In the genomic region with DNA sequence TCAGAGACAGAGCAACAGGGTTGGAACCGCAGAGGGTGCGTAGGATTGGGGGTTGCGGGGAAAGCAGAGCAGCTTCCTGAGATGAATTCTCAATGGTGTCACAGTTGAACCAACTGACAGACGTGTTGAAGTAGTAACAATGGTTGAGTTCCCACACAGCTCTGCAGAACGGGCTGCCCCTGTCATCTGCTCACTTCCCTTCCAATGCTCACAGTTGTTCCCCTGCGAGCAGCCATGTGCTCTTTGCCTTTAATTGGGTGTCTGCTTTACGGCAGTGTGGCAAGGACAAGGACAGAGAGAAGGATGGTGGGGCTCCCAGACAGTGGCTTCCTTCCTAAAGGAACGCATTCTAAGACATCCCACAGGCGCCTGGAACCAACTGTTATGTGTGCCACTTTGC, we compare ENCODE assay signal across 16 mouse cellular contexts. TPM values are rescaled to one million over a fixed set of nuclear protein-coding genes. Genes with fewer than 3 reads are reported as not detected.
DNase-seq lines count a peak whose midpoint lies in the region; ATAC-seq and TF ChIP-seq lines count a peak whose summit lies in the region.
"Had no signal": no experiment of that assay in that cellular context is flagged by ENCODE, and none has a peak within 500 bp of the region (broad histone marks: within the 10 kb centered on the region; RNA-seq: fewer than 3 reads in every experiment).

No protein-coding gene starts in this region.

- no peak overlapping the region for H3K27ac ChIP-seq in hindbrain, embryonic 12.5 days
- H3K27ac ChIP-seq in hindbrain, embryonic 13.5 days = no peak overlapping the region
- H3K27ac ChIP-seq in bone marrow macrophage, adult 2 months (ENCODE audit: insufficient read depth, low read depth, low read length) = no peak overlapping the region
- H3K27ac ChIP-seq in forebrain, embryonic 16.5 days (ENCODE audit: low read length) = no peak overlapping the region
- H3K27ac ChIP-seq: liver, embryonic 15.5 days; macrophage; neural tube, embryonic 13.5 days had no signal

- 0 out of 2 replicates have a peak, but pooled peaks cover 3% of the 10 kb centered on the region for H3K4me1 ChIP-seq in hindbrain, embryonic 12.5 days
- peaks cover 10% of the 10 kb centered on the region; the same call in 1 of the 2 replicates for H3K4me1 ChIP-seq in hindbrain, embryonic 13.5 days (replicated peaks)
- peaks cover 6% of the 10 kb centered on the region; the same call in 1 of the 2 replicates for H3K4me1 ChIP-seq in bone marrow macrophage, adult 2 months (ENCODE audit: control insufficient read depth, insufficient read depth, low read length)
- peaks cover 11% of the 10 kb centered on the region for H3K4me1 ChIP-seq in forebrain, embryonic 16.5 days (replicated peaks; ENCODE audit: control insufficient read depth, insufficient read depth, low read length)
- H3K4me1 ChIP-seq: liver, embryonic 15.5 days had no signal

- H3K9ac ChIP-seq in hindbrain, embryonic 12.5 days = no peak overlapping the region
- H3K9ac ChIP-seq in hindbrain, embryonic 13.5 days = no peak overlapping the region
- H3K9ac ChIP-seq in forebrain, embryonic 16.5 days (replicated peaks; ENCODE audit: low read depth, low read length) = no peak overlapping the region
- H3K9ac ChIP-seq: liver, embryonic 15.5 days; neural tube, embryonic 13.5 days had no signal

- H3K4me2 ChIP-seq in hindbrain, embryonic 12.5 days (replicated peaks) = no peak overlapping the region
- H3K4me2 ChIP-seq in hindbrain, embryonic 13.5 days = no peak overlapping the region
- H3K4me2 ChIP-seq in forebrain, embryonic 16.5 days (ENCODE audit: low read length) = peak overlapping the region; percentile 11; the same call in 1 of the 2 replicates
- H3K4me2 ChIP-seq: liver, embryonic 15.5 days; neural tube, embryonic 13.5 days had no signal

- no peaks in the 10 kb centered on the region for H3K27me3 ChIP-seq in hindbrain, embryonic 12.5 days
- no peaks in the 10 kb centered on the region for H3K27me3 ChIP-seq in hindbrain, embryonic 13.5 days
- H3K27me3 ChIP-seq in forebrain, embryonic 16.5 days (replicated peaks; ENCODE audit: control insufficient read depth, insufficient read depth, low read length) = no peaks in the 10 kb centered on the region
- H3K27me3 ChIP-seq: liver, embryonic 15.5 days; neural tube, embryonic 13.5 days; Patski had no signal

- 51% methylated on average over 9 of the region's 9 CpGs for WGBS in hindbrain, embryonic 12.5 days
- 52% methylated on average over 9 of the region's 9 CpGs for WGBS in hindbrain, embryonic 13.5 days
- 26% methylated on average over 9 of the region's 9 CpGs for WGBS in forebrain, embryonic 16.5 days

- no peak for TF ChIP-seq POLR2A in bone marrow macrophage, adult 2 months (IDR thresholded peaks at IDR 0.05; ENCODE audit: borderline replicate concordance, low read depth, low read length)

- H3K4me3 ChIP-seq in hindbrain, embryonic 12.5 days = no peak overlapping the region
- no peak overlapping the region for H3K4me3 ChIP-seq in hindbrain, embryonic 13.5 days
- peak overlapping the region; percentile 9; the same call in 1 of the 2 replicates for H3K4me3 ChIP-seq in bone marrow macrophage, adult 2 months (ENCODE audit: insufficient read depth, low read length)
- no peak overlapping the region for H3K4me3 ChIP-seq in forebrain, embryonic 16.5 days (replicated peaks; ENCODE audit: low read length)
- H3K4me3 ChIP-seq: liver, embryonic 15.5 days; neural tube, embryonic 13.5 days had no signal

- H3K36me3 ChIP-seq in hindbrain, embryonic 12.5 days = no peaks in the 10 kb centered on the region
- no peaks in the 10 kb centered on the region for H3K36me3 ChIP-seq in hindbrain, embryonic 13.5 days
- H3K36me3 ChIP-seq in forebrain, embryonic 16.5 days (ENCODE audit: control insufficient read depth, insufficient read depth) = no peaks in the 10 kb centered on the region
- H3K36me3 ChIP-seq: liver, embryonic 15.5 days; neural tube, embryonic 13.5 days had no signal

- H3K9me3 ChIP-seq in hindbrain, embryonic 12.5 days (replicated peaks) = no peaks in the 10 kb centered on the region
- no peaks in the 10 kb centered on the region for H3K9me3 ChIP-seq in hindbrain, embryonic 13.5 days
- H3K9me3 ChIP-seq in forebrain, embryonic 16.5 days (ENCODE audit: control insufficient read depth, low read length) = no peaks in the 10 kb centered on the region
- H3K9me3 ChIP-seq: liver, embryonic 15.5 days; neural tube, embryonic 13.5 days had no signal

- peak; percentile 40; the same call in 1 of the 2 replicates for ATAC-seq in hindbrain, embryonic 12.5 days (ENCODE audit: low FRiP score)
- no peak for ATAC-seq in hindbrain, embryonic 13.5 days (ENCODE audit: low FRiP score)
- ATAC-seq in forebrain, embryonic 16.5 days = peak; percentile 88
- ATAC-seq in activated CD4-positive, CD25-positive, alpha-beta regulatory T cell, adult 4 months = no peak
- ATAC-seq: CD4-positive, CD25-positive, alpha-beta regulatory T cell, adult 4 months; Patski had no signal

- peak; percentile 28 to 68 for DNase-seq in layer of hippocampus, postnatal 14 days (ENCODE audit: low spot score in 2 of 2)
- DNase-seq in right cerebral cortex, postnatal 36 days (ENCODE audit: low spot score in 2 of 2) = no peak
- DNase-seq in gastrocnemius, postnatal 4 days (ENCODE audit: low spot score in 2 of 2) = no peak
- DNase-seq: adrenal gland, postnatal 10 days; embryo, embryonic 11 days; right cerebral cortex, postnatal 4 days had no signal

- no peak for TF ChIP-seq CTCF in bone marrow macrophage, adult 2 months (IDR thresholded peaks at IDR 0.05; ENCODE audit: low read depth, low read length)

RNA-seq across cellular contexts. Expression of gene Ddah1, which starts 15.4 kb away (rescaled TPM):
- 46.8 and 53.8 TPM in 2 replicates for polyA plus RNA-seq in hindbrain, embryonic 12.5 days (2016; fragmentation: Nextera tagmentation; extraction: Ambion mirVana)
- 70.1 and 75.7 TPM in 2 replicates for polyA plus RNA-seq in hindbrain, embryonic 13.5 days (2015; fragmentation: Nextera tagmentation; extraction: Ambion mirVana)
- 0.67 and 1.6 TPM in 2 replicates for polyA plus RNA-seq in bone marrow macrophage, adult 2 months (2012; ENCODE audit: insufficient read depth, insufficient read length, missing spikeins)
- polyA plus RNA-seq in forebrain, embryonic 16.5 days (2015; fragmentation: Nextera tagmentation; extraction: Ambion mirVana) = 145 and 150 TPM in 2 replicates
- 10 to 100 TPM; 62.6 to 72.2 TPM for total RNA-seq in layer of hippocampus, postnatal 14 days (2021)
- total RNA-seq in gastrocnemius, postnatal 4 days (2021) = 10 to 100 TPM; 20.2 to 24.3 TPM
- polyA plus RNA-seq in activated CD4-positive, CD25-positive, alpha-beta regulatory T cell, adult 4 months (2017; shearing (Covaris generic)) = not detected

Comparison
In these comparisons a context has a peak if more than half of its experiments do, and no peak if none do; other contexts are left out.
1. ATAC-seq: peak in hindbrain, embryonic 12.5 days (single experiment) and forebrain, embryonic 16.5 days (single experiment); none in hindbrain, embryonic 13.5 days (single experiment) and activated CD4-positive, CD25-positive, alpha-beta regulatory T cell, adult 4 months (single experiment).
2. DNase-seq: peak in layer of hippocampus, postnatal 14 days (2 of 2); none in right cerebral cortex, postnatal 36 days (0 of 2) and gastrocnemius, postnatal 4 days (0 of 2).
3. RNA of gene Ddah1, which starts 15.4 kb away (polyA plus RNA-seq): 145 to 150 TPM in forebrain, embryonic 16.5 days, 70.1 to 75.7 TPM in hindbrain, embryonic 13.5 days and 46.8 to 53.8 TPM in hindbrain, embryonic 12.5 days; 0.67 to 1.6 TPM in bone marrow macrophage, adult 2 months and not detected in activated CD4-positive, CD25-positive, alpha-beta regulatory T cell, adult 4 months; every median in the first group is over 10 times any median in the second.